Mouse (Mus musculus) megakaryocyte progenitor cell, adult 5-6 weeks (primary cell): ENCODE results near the gene Col11a2. TPM values are rescaled to one million over a fixed set of nuclear protein-coding genes. Genes with fewer than 3 reads are reported as not detected.
"Not testable (repeated sequence)": the region's sequence is repeated elsewhere in the genome, so short reads cannot be mapped to it uniquely, and the experiment has no call there.

Experiments used
- ATAC-seq: replicated peaks from 2 replicates; pipeline ENCODE4 v1.8.0; 2016; ENCODE audit warnings: mild to moderate bottlenecking, moderate TSS enrichment, inconsistent platforms; ENCODE audit not compliant: poor library complexity
- total RNA-seq, 2 experiments: library from RNA; stranded (forward) in 1 of 2; stranded (reverse) in 1 of 2; fragments of 157-497, 149-512 nt in 1 of 2; fragments of 200-1000 nt in 1 of 2; gene quantifications; 2 replicates each; pipeline versions ENCODE4 v1.2.3 to v1.2.4; 2015 to 2017

Gene Col11a2
- 0.83 and 0.94 TPM in 2 replicates for total RNA-seq (2015)
- 1.9 and 3.1 TPM in 2 replicates for total RNA-seq (2017)

GRCm38 (mm10) chr17:34038878-34039561 lies at the start of gene Col11a2:
Gene Col11a2, plus strand, starts transcription at chr17:34039437.
- ATAC-seq = peak; percentile 48

- ATAC-seq = peak; percentile 91
These were observed 47.2 kb upstream of the Col11a2 start for GRCm38 (mm10) chr17:33991788-33992664.

DNA sequence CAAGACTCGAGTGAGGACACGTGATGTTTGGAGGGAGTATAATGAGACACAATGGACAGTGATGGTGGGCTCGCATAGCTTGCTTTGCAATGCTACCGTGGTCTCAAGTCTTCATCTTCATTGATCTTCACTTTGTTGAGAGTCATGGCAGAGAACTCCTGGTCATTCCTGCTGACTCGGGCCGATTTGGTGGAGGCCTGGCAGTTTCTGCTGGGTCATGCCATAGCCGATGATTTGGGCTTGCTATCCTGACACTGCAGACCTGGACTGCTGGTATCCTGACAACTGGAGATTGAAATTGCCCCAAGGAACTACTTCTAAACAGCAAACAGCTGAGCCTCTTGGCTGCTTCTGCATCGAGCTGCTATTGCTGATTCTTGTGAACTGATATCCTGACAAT lies 44.3 kb upstream of the Col11a2 start:
- no peak for ATAC-seq

DNA sequence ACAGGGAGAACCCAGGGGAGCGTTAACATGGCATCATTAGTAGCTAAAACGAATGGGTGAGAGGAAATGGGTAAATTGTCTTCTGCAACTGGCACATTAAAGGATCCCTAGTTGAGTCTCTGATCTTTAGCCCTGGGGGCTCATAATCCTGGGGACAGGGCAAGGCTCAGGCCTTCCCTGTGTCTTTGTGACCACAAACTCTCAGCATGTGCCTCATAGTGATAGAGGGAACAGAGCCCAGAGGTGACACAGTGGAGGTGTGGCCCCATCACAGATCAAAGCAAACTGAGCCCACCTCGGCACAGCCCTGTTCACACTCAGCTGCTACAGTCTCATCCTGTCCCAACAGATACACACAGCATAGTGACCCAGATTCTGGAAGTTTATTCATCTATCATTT lies 43.6 kb upstream of the Col11a2 start:
- no peak for ATAC-seq

- ATAC-seq = not testable (repeated sequence)
These were observed 42.2 kb upstream of the Col11a2 start for GRCm38 (mm10) chr17:33997025-33997424.

GRCm38 (mm10) chr17:33998697-33999096 lies 40.5 kb upstream of the Col11a2 start:
- ATAC-seq = not testable (repeated sequence)

DNA sequence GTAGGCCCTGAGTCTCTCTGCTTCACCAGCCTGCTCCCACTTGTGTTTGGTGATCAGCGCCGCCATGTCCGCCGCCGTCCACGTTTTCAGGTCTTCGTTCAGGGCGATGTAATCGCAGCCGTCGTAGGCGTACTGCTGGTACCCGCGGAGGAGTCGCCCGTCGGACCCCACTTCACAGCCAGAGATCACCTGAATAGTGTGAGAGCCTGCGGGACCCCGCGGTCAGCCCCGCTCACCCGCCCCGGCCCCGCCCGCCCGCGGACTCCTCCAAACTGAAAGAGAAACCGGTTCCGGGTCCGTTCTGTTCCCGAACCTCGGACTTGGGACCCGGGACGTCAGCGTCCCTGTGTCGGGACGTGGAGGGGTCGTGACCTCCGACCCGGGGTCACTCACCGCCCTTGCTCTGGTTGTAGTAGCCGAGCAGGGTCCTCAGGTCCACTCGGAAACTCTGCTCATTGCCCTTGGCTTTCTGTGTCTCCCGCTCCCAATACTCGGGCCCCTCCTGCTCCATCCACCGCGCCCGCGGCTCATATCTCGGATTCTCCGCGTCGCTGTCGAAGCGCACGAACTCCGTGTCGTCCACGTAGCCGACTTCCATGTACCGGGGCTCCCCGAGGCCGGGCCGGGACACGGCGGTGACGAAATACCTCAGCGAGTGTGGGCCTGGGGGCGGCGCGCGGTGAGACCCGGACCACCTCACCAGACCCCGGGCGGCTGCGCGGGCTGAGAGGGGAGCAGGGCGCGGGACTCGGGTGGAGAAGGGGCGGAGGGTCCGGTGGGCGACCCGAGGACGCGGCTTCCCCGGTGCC lies 39.7 kb upstream of the Col11a2 start:
- peak; percentile 5; the same call in 1 of the 2 replicates for ATAC-seq

DNA sequence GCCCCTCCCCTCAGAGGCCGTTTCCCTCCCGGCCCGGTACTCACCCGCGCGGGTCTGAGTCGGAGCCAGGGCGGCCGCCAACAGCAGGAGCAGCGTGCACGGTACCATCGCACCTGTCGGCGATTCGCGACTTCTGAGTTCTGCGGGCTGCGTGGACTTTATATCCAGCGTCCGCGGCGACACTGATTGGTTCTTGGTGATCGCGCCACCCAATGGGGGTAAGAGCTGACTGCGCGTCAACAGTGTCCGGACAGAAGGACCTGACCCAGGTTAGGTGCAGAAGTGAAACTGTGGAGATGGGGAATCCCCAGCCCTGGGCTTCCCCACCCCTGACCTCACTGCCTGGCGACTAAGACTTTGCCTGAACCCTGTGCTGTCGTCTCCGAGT lies 39.1 kb upstream of the Col11a2 start, which contains the start of gene H2-K1:
TSS of gene H2-K1 (minus strand) at position 198 of the 388 bp plus-strand sequence.
- ATAC-seq = peak; percentile 98

- ATAC-seq = not testable (repeated sequence)
These were observed 38.4 kb upstream of the Col11a2 start for GRCm38 (mm10) chr17:34000796-34001195.

- ATAC-seq = no peak
These were observed 35.8 kb upstream of the Col11a2 start for GRCm38 (mm10) chr17:34003426-34003825.

DNA sequence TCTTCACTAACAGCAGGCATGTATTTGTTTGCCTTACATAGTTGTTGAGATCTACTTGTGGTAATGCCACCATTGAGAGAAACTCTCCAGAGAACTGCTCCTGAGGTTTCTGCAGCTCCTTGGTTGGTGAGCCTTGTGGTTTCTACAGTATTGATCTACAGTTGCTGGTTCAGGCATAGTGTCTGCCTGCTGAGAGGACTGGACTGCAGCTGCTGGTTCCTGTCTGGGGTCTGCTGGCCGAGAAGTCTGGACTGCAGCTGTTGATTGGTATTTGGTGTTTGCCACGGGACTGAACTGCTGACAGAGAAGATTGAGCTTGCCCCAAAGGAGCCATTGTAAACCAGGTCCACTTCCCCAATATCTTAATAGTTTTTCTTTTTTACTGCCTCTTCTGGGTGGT lies 32.7 kb upstream of the Col11a2 start:
- no peak for ATAC-seq

GRCm38 (mm10) chr17:34010156-34010555 lies 29.1 kb upstream of the Col11a2 start:
- no peak for ATAC-seq

GRCm38 (mm10) chr17:34013436-34013835 lies 25.8 kb upstream of the Col11a2 start:
- ATAC-seq = no peak

DNA sequence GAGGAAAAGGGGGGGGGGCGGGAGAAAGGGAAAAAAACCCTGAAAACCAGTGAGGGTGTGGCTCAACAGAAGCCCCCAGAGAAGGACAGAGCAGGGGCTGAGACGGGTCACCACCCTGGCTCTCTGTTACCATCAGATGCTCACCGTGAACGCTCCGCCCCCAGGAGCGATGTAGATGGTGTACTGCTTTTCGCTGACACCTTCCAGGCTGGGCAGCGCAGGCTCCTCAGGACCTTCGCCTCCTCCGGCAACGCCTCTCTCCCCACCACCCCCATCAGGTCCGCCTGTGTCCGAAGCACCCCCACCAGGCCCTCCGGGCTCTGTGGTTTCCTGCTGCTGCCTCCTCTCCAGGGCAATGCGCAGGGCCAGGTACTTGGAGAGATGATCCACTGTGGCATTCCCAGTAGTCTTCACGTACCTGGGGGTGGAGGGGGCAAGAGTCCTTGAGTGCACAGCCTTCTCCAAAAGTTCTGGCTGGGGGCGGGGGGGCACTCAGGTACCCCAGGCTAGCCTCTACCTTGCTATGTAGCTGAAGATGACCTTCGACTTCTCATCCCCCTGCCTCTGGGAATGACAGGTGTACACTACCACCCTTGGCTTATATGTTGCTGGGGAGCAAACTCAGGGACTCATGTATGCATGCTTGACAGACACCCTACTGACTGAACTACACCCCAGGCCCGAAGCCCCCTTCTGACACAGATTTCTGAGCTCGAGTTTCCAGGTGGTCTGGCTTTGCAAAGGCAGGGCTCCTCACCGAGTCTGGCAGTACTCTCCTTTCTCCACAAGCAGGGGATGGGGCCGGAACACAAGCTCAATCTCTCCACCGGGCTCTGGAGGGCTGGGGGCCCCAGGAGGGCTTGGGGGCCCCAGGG lies 17.5 kb upstream of the Col11a2 start:
- ATAC-seq = no peak

- no peak for ATAC-seq
These were observed 16.8 kb upstream of the Col11a2 start for GRCm38 (mm10) chr17:34022414-34022783.

DNA sequence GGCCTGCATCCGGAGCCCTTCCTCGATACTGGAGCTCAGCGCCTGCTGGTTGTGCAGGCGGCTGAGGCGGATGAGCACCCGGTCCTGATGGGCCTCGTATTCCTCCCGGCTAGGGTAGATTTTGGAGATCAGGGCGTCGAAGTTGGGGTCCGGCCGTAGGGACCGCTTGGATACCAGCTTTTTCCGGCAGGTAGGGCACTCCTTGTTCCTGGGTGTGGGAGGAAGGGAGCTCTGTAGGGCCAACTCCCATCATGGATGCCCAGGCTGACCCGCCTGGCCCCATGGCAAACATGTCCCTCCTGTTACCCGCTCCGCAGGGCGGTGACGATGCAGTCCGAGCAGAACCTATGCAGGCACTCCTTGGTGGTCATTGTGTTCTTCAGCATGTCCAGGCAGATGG lies 16.2 kb upstream of the Col11a2 start:
- no peak for ATAC-seq

GRCm38 (mm10) chr17:34023678-34024077 lies 15.6 kb upstream of the Col11a2 start:
- ATAC-seq = no peak

GRCm38 (mm10) chr17:34024317-34024821 lies 14.9 kb upstream of the Col11a2 start, which contains the start of gene Ring1:
Gene Ring1, minus strand, starts transcription at chr17:34024680.
- ATAC-seq = peak; percentile 37

- ATAC-seq = no peak
These were observed 14.1 kb upstream of the Col11a2 start for GRCm38 (mm10) chr17:34024861-34025755.
